In the genomic region with DNA sequence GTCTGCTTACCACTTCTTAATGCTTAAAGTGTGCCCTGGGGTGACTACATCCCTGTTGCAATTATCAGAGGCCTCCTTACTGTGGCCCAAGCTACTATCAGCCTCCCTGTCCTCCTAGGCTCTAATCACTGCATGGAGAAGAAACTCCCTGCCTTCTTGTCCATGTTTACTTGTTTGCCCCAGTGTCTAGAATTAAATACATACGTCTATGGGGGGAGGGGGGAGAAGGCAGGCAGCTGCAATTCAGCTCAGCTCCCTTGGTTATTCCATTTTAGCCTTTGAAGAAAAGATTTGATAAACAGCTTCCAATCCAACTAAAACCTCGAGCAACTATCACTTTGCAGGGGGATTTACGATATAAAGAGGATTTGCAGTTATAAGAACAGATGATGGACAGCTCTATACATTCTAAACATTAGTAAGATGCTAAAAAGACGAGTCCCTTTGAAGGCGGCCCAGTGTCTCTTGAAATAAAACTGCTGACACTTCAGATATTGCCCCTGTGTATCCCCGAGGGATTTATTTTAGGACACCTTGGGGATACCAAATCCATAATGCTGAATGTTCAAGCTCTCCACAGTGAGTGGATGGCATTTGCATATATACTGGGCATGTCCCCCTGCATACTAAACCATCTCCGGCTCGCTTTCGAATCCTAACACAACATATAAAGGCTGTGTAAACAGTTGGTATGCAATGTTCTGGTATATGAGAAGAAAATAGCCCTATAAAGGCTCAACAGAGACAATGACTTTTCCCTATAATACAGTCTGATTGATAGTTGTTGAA, we compare ENCODE assay signal across 18 mouse cellular contexts.
"Had no signal": no experiment of that assay in that cellular context is flagged by ENCODE, and none has a peak within 500 bp of the region (broad histone marks: within the 10 kb centered on the region; RNA-seq: fewer than 3 reads in every experiment).

No protein-coding gene starts in this region.

- H3K4me3 ChIP-seq: layer of hippocampus, adult 2 months; limb, embryonic 12.5 days; liver, embryonic 13.5 days; lung, embryonic 15.5 days; neural tube, embryonic 13.5 days had no signal

- H3K27ac ChIP-seq: kidney, postnatal 0 days; layer of hippocampus, adult 2 months; limb, embryonic 12.5 days; liver, embryonic 13.5 days; lung, embryonic 15.5 days; macrophage; neural tube, embryonic 13.5 days had no signal

- H3K27me3 ChIP-seq: limb, embryonic 12.5 days; liver, embryonic 13.5 days; lung, embryonic 15.5 days; neural tube, embryonic 13.5 days had no signal

- H3K36me3 ChIP-seq: limb, embryonic 12.5 days; liver, embryonic 13.5 days; lung, embryonic 15.5 days; neural tube, embryonic 13.5 days had no signal

- H3K4me2 ChIP-seq: limb, embryonic 12.5 days; liver, embryonic 13.5 days; lung, embryonic 15.5 days; neural tube, embryonic 13.5 days had no signal

- DNase-seq: kidney, adult 8-10 months; kidney, postnatal 36 days; liver; liver, embryonic 13.5 days; liver, postnatal 0 days; lung, postnatal 14 days; right cerebral cortex, postnatal 4 days; spleen, adult 18-20 months; thymus, adult 18-20 months; thymus, postnatal 25 days had no signal

- H3K9me3 ChIP-seq: lung, embryonic 15.5 days; neural tube, embryonic 13.5 days had no signal

- H3K9ac ChIP-seq: limb, embryonic 12.5 days; liver, embryonic 13.5 days; liver, postnatal 0 days; lung, embryonic 15.5 days; neural tube, embryonic 13.5 days had no signal

- ATAC-seq: inflammation-experienced regulatory T-cells, adult 6 months; intestine, postnatal 0 days; liver, postnatal 0 days had no signal
